Mouse (Mus musculus): ENCODE results near the gene Rab40c. TPM values are rescaled to one million over a fixed set of nuclear protein-coding genes. Genes with fewer than 3 reads are reported as not detected.

Gene Rab40c
- polyA plus RNA-seq, 1 experiment from 2014 or later, result 30.9 TPM

GRCm38 (mm10) chr17:25835301-25835700 is 84.2 kb downstream of the Rab40c start:
- Histone ChIP-seq H3K4me3 (replicated peaks) (0 out of 2 replicates have a peak overlapping the region, but pooled peaks have one; percentile 64), H3K4me2 (peak overlapping the region; percentile 95), H3K27ac (no peak overlapping the region), H3K9me3 (replicated peaks) (no peaks in the 10 kb centered on the region), H3K27me3 (no peaks in the 10 kb centered on the region), H3K36me3 (peaks cover 56% of the 10 kb centered on the region), H3K4me1 (peaks cover 74% of the 10 kb centered on the region), H3K9ac (no peak overlapping the region)
- WGBS, result 90% methylated on average over 7 of the region's 7 CpGs
- ATAC-seq (replicated peaks; ENCODE audit: low FRiP score), result no peak

DNA sequence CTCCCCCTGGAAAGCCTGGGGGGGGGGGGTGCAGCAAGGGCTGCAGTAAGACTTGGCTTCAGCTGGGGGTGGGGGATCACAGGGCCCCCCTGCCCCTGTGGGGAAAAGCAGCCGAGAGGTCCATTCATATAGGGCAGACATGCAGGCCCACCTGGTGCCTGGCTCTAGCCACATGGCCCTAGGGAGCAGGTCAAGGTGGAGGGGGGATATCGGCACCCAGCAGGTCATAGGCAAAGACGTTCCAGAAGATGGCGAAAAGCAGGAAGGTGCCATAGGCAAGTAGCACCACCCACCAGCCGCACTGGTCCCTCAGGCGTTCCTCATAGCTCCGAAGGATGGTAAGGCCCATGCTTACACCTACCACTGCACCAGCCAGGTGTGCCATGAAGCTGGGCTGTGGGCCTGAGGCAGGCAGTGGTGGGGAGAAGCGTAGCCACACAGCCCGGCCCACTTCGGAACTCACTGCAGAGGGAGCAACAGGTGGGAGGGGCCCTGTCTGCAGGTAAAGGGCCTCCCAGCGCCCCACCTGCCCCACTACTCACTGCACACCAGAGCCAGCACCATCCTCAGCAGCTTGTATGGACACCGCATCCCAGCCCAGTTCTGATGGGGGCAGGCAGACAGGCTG is 84.8 kb downstream of the Rab40c start:
- Histone ChIP-seq H3K9me3 (replicated peaks) (no peaks in the 10 kb centered on the region), H3K27me3 (no peaks in the 10 kb centered on the region), H3K4me1 (peaks cover 77% of the 10 kb centered on the region), H3K36me3 (peaks cover 56% of the 10 kb centered on the region), H3K27ac (peak overlapping the region; percentile 100), H3K4me2 (peak overlapping the region; percentile 95), H3K9ac (peak overlapping the region; percentile 73), H3K4me3 (replicated peaks) (peak overlapping the region; percentile 64)
- no peak for ATAC-seq (replicated peaks; ENCODE audit: low FRiP score)
- WGBS, result 83% methylated on average over 12 of the region's 12 CpGs

GRCm38 (mm10) chr17:25833961-25834594 is 85.4 kb downstream of the Rab40c start:
- Histone ChIP-seq H3K4me2 (peak overlapping the region; percentile 95), H3K9ac (peak overlapping the region; percentile 73), H3K27ac (peak overlapping the region; percentile 100), H3K4me1 (peaks cover 82% of the 10 kb centered on the region), H3K27me3 (no peaks in the 10 kb centered on the region), H3K36me3 (peaks cover 49% of the 10 kb centered on the region), H3K4me3 (replicated peaks) (peak overlapping the region; percentile 64), H3K9me3 (replicated peaks) (no peaks in the 10 kb centered on the region)
- WGBS, result 11% methylated on average over 6 of the region's 6 CpGs
- ATAC-seq (replicated peaks; ENCODE audit: low FRiP score), result no peak

GRCm38 (mm10) chr17:25833291-25833663 is 86.2 kb downstream of the Rab40c start, which contains the start of gene Stub1:
Stub1 (minus strand) TSS chr17:25833404.
- peaks cover 82% of the 10 kb centered on the region for H3K4me1 ChIP-seq
- under 1% methylated on average over 24 of the region's 24 CpGs for WGBS

GRCm38 (mm10) chr17:25832436-25833290 is 86.9 kb downstream of the Rab40c start:
- under 1% methylated on average over 76 of the region's 77 CpGs for WGBS
- Histone ChIP-seq H3K4me3 (replicated peaks) (peak overlapping the region; percentile 64), H3K36me3 (peaks cover 42% of the 10 kb centered on the region), H3K4me2 (peak overlapping the region; percentile 95), H3K4me1 (peaks cover 82% of the 10 kb centered on the region), H3K27ac (peak overlapping the region; percentile 100), H3K9ac (peak overlapping the region; percentile 73), H3K27me3 (no peaks in the 10 kb centered on the region), H3K9me3 (replicated peaks) (no peaks in the 10 kb centered on the region)
- peak; percentile 89 for ATAC-seq (replicated peaks; ENCODE audit: low FRiP score)

More at GRCm38 (mm10) chr17:25833291-25833663, 86.2 kb downstream of the Rab40c start, which contains the start of gene Stub1:
- Histone ChIP-seq H3K27ac (peak within 1 kb of the TSS; percentile 100), H3K27me3 (no peaks in the 10 kb centered on the region), H3K4me3 (replicated peaks) (peak within 1 kb of the TSS; percentile 64), H3K4me2 (peak within 1 kb of the TSS; percentile 95), H3K9ac (peak within 1 kb of the TSS; percentile 73), H3K9me3 (replicated peaks) (no peaks in the 10 kb centered on the region), H3K36me3 (peaks cover 43% of the 10 kb centered on the region)
- ATAC-seq (replicated peaks; ENCODE audit: low FRiP score), result peak; percentile 69

Other genes starting within 250 kb of the Rab40c start
- 0.99 and 1.1 TPM in 2 replicates for gene Gng13, start 202.6 kb downstream of the Rab40c start, polyA plus RNA-seq (2015; fragmentation: Nextera tagmentation; extraction: Ambion mirVana)
- gene Chtf18, start 192.3 kb downstream of the Rab40c start, polyA plus RNA-seq (2015; fragmentation: Nextera tagmentation; extraction: Ambion mirVana), result 31.0 and 38.4 TPM in 2 replicates
- 19.3 and 20.7 TPM in 2 replicates for gene Rpusd1, start 192.1 kb downstream of the Rab40c start, polyA plus RNA-seq (2015; fragmentation: Nextera tagmentation; extraction: Ambion mirVana)
- 0.08 TPM in 1 of 2 replicates, not detected in the other for gene Mslnl, start 183.7 kb downstream of the Rab40c start, polyA plus RNA-seq (2015; fragmentation: Nextera tagmentation; extraction: Ambion mirVana)
- 5.6 and 6.3 TPM in 2 replicates for gene Msln, start 165.3 kb downstream of the Rab40c start, polyA plus RNA-seq (2015; fragmentation: Nextera tagmentation; extraction: Ambion mirVana)
- gene Narfl, start 146.0 kb downstream of the Rab40c start, polyA plus RNA-seq (2015; fragmentation: Nextera tagmentation; extraction: Ambion mirVana), result 30.6 and 31.8 TPM in 2 replicates
- gene Haghl, start 134.1 kb downstream of the Rab40c start, polyA plus RNA-seq (2015; fragmentation: Nextera tagmentation; extraction: Ambion mirVana), result 63.0 and 74.8 TPM in 2 replicates
- 0.23 and 0.29 TPM in 2 replicates for gene Ccdc78, start 133.1 kb downstream of the Rab40c start, polyA plus RNA-seq (2015; fragmentation: Nextera tagmentation; extraction: Ambion mirVana)
- gene Fam173a, start 126.8 kb downstream of the Rab40c start, polyA plus RNA-seq (2015; fragmentation: Nextera tagmentation; extraction: Ambion mirVana), result 91.7 and 101 TPM in 2 replicates
- gene AC134908.4, start 124.1 kb downstream of the Rab40c start, polyA plus RNA-seq (2015; fragmentation: Nextera tagmentation; extraction: Ambion mirVana), result not detected in 2 replicates
- gene Metrn, start 122.6 kb downstream of the Rab40c start, polyA plus RNA-seq (2015; fragmentation: Nextera tagmentation; extraction: Ambion mirVana), result 53.5 and 58.5 TPM in 2 replicates
- 1.5 and 2.2 TPM in 2 replicates for gene Fbxl16, start 110.6 kb downstream of the Rab40c start, polyA plus RNA-seq (2015; fragmentation: Nextera tagmentation; extraction: Ambion mirVana)
- gene Wdr24, start 96.1 kb downstream of the Rab40c start, polyA plus RNA-seq (2015; fragmentation: Nextera tagmentation; extraction: Ambion mirVana), result 28.1 and 31.8 TPM in 2 replicates
- 56.2 and 61.4 TPM in 2 replicates for gene Jmjd8, start 90.9 kb downstream of the Rab40c start, polyA plus RNA-seq (2015; fragmentation: Nextera tagmentation; extraction: Ambion mirVana)
- 336 and 362 TPM in 2 replicates for gene Stub1, start 86.3 kb downstream of the Rab40c start, polyA plus RNA-seq (2015; fragmentation: Nextera tagmentation; extraction: Ambion mirVana)
- 2.8 and 3.8 TPM in 2 replicates for gene Rhbdl1, start 82.4 kb downstream of the Rab40c start, polyA plus RNA-seq (2015; fragmentation: Nextera tagmentation; extraction: Ambion mirVana)
- 1.8 and 3.0 TPM in 2 replicates for gene Gm20683, start 78.0 kb downstream of the Rab40c start, polyA plus RNA-seq (2015; fragmentation: Nextera tagmentation; extraction: Ambion mirVana)
- 26.8 and 29.0 TPM in 2 replicates for gene Rhot2, start 74.9 kb downstream of the Rab40c start, polyA plus RNA-seq (2015; fragmentation: Nextera tagmentation; extraction: Ambion mirVana)
- gene Wdr90, start 58.2 kb downstream of the Rab40c start, polyA plus RNA-seq (2015; fragmentation: Nextera tagmentation; extraction: Ambion mirVana), result 31.2 and 35.6 TPM in 2 replicates
- 54.9 and 55.1 TPM in 2 replicates for gene Mcrip2, start 51.0 kb downstream of the Rab40c start, polyA plus RNA-seq (2015; fragmentation: Nextera tagmentation; extraction: Ambion mirVana)
- gene Mettl26, start 44.7 kb downstream of the Rab40c start, polyA plus RNA-seq (2015; fragmentation: Nextera tagmentation; extraction: Ambion mirVana), result 78.7 and 81.5 TPM in 2 replicates
- 0.49 and 0.56 TPM in 2 replicates for gene Wfikkn1, start 38.9 kb downstream of the Rab40c start, polyA plus RNA-seq (2015; fragmentation: Nextera tagmentation; extraction: Ambion mirVana)
- 72.2 and 76.4 TPM in 2 replicates for gene Pigq, start 25.2 kb upstream of the Rab40c start, polyA plus RNA-seq (2015; fragmentation: Nextera tagmentation; extraction: Ambion mirVana)
- 1.5 TPM in 2 replicates for gene Nhlrc4, start 25.2 kb upstream of the Rab40c start, polyA plus RNA-seq (2015; fragmentation: Nextera tagmentation; extraction: Ambion mirVana)
- gene A930017K11Rik, start 32.8 kb upstream of the Rab40c start, polyA plus RNA-seq (2015; fragmentation: Nextera tagmentation; extraction: Ambion mirVana), result 5.4 and 5.7 TPM in 2 replicates
- gene Capn15, start 66.1 kb upstream of the Rab40c start, polyA plus RNA-seq (2015; fragmentation: Nextera tagmentation; extraction: Ambion mirVana), result 22.7 and 31.6 TPM in 2 replicates
- 29.1 and 30.2 TPM in 2 replicates for gene Rab11fip3, start 149.8 kb upstream of the Rab40c start, polyA plus RNA-seq (2015; fragmentation: Nextera tagmentation; extraction: Ambion mirVana)
- 42.9 and 45.7 TPM in 2 replicates for gene Decr2, start 170.6 kb upstream of the Rab40c start, polyA plus RNA-seq (2015; fragmentation: Nextera tagmentation; extraction: Ambion mirVana)
- 101 and 103 TPM in 2 replicates for gene Nme4, start 175.9 kb upstream of the Rab40c start, polyA plus RNA-seq (2015; fragmentation: Nextera tagmentation; extraction: Ambion mirVana)
- gene Tmem8, start 193.6 kb upstream of the Rab40c start, polyA plus RNA-seq (2015; fragmentation: Nextera tagmentation; extraction: Ambion mirVana), result 3.8 and 5.1 TPM in 2 replicates
- 207 and 218 TPM in 2 replicates for gene Mrpl28, start 203.8 kb upstream of the Rab40c start, polyA plus RNA-seq (2015; fragmentation: Nextera tagmentation; extraction: Ambion mirVana)
- gene Axin1, start 219.0 kb upstream of the Rab40c start, polyA plus RNA-seq (2015; fragmentation: Nextera tagmentation; extraction: Ambion mirVana), result 8.0 and 9.4 TPM in 2 replicates